Mouse (Mus musculus) CD4-positive helper T cell, adult 2 months (primary cell): Measurements from ENCODE around the gene Mrpl44.

Experiments
- DNase-seq: peaks from one replicate; pipeline ENCODE4 v3.0.0-alpha.2; 2012; ENCODE audit warnings: low read depth, missing footprints, low spot score

Gene Mrpl44

GRCm38 (mm10) chr1:79775927-79776458 is at the start of gene Mrpl44, which contains the start of gene Wdfy1:
Gene Mrpl44, plus strand, starts transcription at chr1:79776018.
Gene Wdfy1, minus strand, starts transcription at chr1:79776143.
- peak; percentile 95 for DNase-seq

- peak; percentile 19 for DNase-seq
Measured at GRCm38 (mm10) chr1:79734794-79735193, 41.0 kb upstream of the Mrpl44 start.

- DNase-seq = no peak
Measured at GRCm38 (mm10) chr1:79736408-79736807, 39.4 kb upstream of the Mrpl44 start.

- no peak for DNase-seq
Measured at GRCm38 (mm10) chr1:79739726-79740125, 36.1 kb upstream of the Mrpl44 start.

- no peak for DNase-seq
Measured at GRCm38 (mm10) chr1:79741002-79741401, 34.8 kb upstream of the Mrpl44 start.

GRCm38 (mm10) chr1:79742949-79743348 is 32.9 kb upstream of the Mrpl44 start:
- no peak for DNase-seq

GRCm38 (mm10) chr1:79743385-79743784 is 32.4 kb upstream of the Mrpl44 start:
- DNase-seq = no peak

GRCm38 (mm10) chr1:79746056-79746455 is 29.8 kb upstream of the Mrpl44 start:
- no peak for DNase-seq

- DNase-seq = peak; percentile 68
Measured at GRCm38 (mm10) chr1:79751186-79751585, 24.6 kb upstream of the Mrpl44 start.

GRCm38 (mm10) chr1:79752015-79752695 is 23.7 kb upstream of the Mrpl44 start:
- DNase-seq = peak; percentile 65

- DNase-seq = no peak
Measured at GRCm38 (mm10) chr1:79752714-79753340, 23.0 kb upstream of the Mrpl44 start.

GRCm38 (mm10) chr1:79753456-79753855 is 22.4 kb upstream of the Mrpl44 start:
- DNase-seq = no peak

- DNase-seq = no peak
Measured at GRCm38 (mm10) chr1:79754936-79755335, 20.9 kb upstream of the Mrpl44 start.

- DNase-seq = no peak
Measured at GRCm38 (mm10) chr1:79755376-79755775, 20.4 kb upstream of the Mrpl44 start.

GRCm38 (mm10) chr1:79756417-79756816 is 19.4 kb upstream of the Mrpl44 start:
- DNase-seq = no peak

- no peak for DNase-seq
Measured at GRCm38 (mm10) chr1:79757161-79757560, 18.7 kb upstream of the Mrpl44 start.

- DNase-seq = no peak
Measured at GRCm38 (mm10) chr1:79757597-79757996, 18.2 kb upstream of the Mrpl44 start.

- DNase-seq = no peak
Measured at GRCm38 (mm10) chr1:79759006-79759405, 16.8 kb upstream of the Mrpl44 start.

GRCm38 (mm10) chr1:79759436-79759972 is 16.3 kb upstream of the Mrpl44 start:
- DNase-seq = no peak

- DNase-seq = peak; percentile 9
Measured at GRCm38 (mm10) chr1:79760656-79761055, 15.2 kb upstream of the Mrpl44 start.

GRCm38 (mm10) chr1:79761106-79761916 is 14.5 kb upstream of the Mrpl44 start:
- peak; percentile 86 for DNase-seq

- DNase-seq = no peak
Measured at GRCm38 (mm10) chr1:79761917-79762271, 13.9 kb upstream of the Mrpl44 start.
